ENCODE assay signal across 8 mouse cellular contexts in the genomic region with DNA sequence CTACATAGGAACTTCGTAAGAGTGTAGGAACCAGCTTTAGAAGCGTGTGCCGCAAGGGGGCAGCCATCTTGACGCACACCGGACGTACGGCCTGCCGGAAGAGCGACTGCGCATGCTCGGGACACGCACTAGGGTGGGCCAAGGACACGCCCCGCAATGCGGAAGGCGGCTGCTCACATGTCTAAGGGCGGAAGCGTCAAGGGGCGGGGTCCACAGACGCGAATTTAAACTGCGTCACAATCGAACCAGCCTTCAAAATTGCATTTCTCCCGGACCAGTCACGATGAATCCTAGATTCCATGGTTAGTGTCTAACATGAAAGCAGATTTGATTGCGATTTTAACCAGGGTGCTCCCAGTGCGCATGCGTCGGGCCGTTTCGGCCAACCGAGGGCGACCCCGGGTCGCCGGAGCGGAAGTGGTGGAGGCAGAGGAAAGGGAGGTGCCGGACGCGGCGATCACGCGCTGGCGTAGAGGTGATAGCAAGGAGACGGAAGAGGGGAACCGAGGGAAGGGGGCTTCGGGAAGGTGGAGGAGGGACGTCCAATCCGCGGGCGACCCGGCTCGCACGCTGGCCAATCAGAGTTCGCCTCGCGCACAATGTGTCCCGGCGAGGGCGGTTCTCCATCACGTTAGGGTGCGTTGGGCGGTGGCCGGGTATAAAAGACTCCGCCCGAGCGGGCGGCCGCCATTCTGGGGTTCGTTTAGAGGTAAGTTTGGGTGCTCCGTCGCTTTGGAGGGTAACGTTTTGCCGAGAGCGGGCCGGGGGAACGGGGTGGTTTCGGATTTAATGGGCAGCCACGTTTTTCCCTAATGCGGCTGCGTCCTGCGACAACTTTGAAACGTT. TPM values are rescaled to one million over a fixed set of nuclear protein-coding genes. Genes with fewer than 3 reads are reported as not detected.
A peak's percentile ranks its signal among the peaks of the same experiment; 100 is the strongest.
DNase-seq lines count a peak whose midpoint lies in the region; ATAC-seq and TF ChIP-seq lines count a peak whose summit lies in the region.

TSS of gene Mrps18b (minus strand) at position 93 of the 846 bp plus-strand sequence.
TSS of gene Ppp1r10 (plus strand) at position 138 of the 846 bp plus-strand sequence.

- H3K36me3 ChIP-seq in E14TG2a.4 (ENCODE audit: insufficient read depth, low read length), result peaks cover 69% of the 10 kb centered on the region
- H3K36me3 ChIP-seq in forebrain, embryonic 12.5 days (replicated peaks), result peaks cover 32% of the 10 kb centered on the region
- peaks cover 32% of the 10 kb centered on the region for H3K36me3 ChIP-seq in heart, postnatal 0 days (replicated peaks; ENCODE audit: control insufficient read depth, insufficient read depth, low read length)
- H3K36me3 ChIP-seq in liver, embryonic 16.5 days (ENCODE audit: control insufficient read depth, insufficient read depth), result peaks cover 19% of the 10 kb centered on the region
- H3K36me3 ChIP-seq in neural tube, embryonic 13.5 days, result peaks cover 22% of the 10 kb centered on the region
- H3K36me3 ChIP-seq in testis, adult 2 months (ENCODE audit: control insufficient read depth, insufficient read depth, low read length), result peaks cover 5% of the 10 kb centered on the region

- peak; percentile 93 for ATAC-seq in forebrain, embryonic 12.5 days (ENCODE audit: low FRiP score)
- ATAC-seq in heart, postnatal 0 days (ENCODE audit: insufficient read depth, low read depth), result peak; percentile 91
- peak; percentile 87 for ATAC-seq in liver, embryonic 16.5 days (ENCODE audit: low read depth)
- peak; percentile 94 for ATAC-seq in neural tube, embryonic 13.5 days (ENCODE audit: low read depth)

- DNase-seq in c-Kit-positive CD71-positive TER-119-positive erythroid progenitor cells, embryonic 14.5 days (ENCODE audit: low spot score), result peak; percentile 98
- peak; percentile 100 for DNase-seq in heart, postnatal 0 days (ENCODE audit: low spot score)
- peak; percentile 98 to 99 for DNase-seq in kidney, postnatal 4 days

- peak; percentile 98 for TF ChIP-seq POLR2A in testis, adult 2 months (IDR thresholded peaks at IDR 0.05; ENCODE audit: control insufficient read depth, low read depth, low read length)

- H3K4me1 ChIP-seq in E14TG2a.4 (replicated peaks; ENCODE audit: low read depth, low read length), result peaks cover 56% of the 10 kb centered on the region
- peaks cover 29% of the 10 kb centered on the region for H3K4me1 ChIP-seq in forebrain, embryonic 12.5 days
- peaks cover 18% of the 10 kb centered on the region; the same call in 1 of the 2 replicates for H3K4me1 ChIP-seq in heart, postnatal 0 days (ENCODE audit: control insufficient read depth, insufficient read depth)
- peaks cover 39% of the 10 kb centered on the region for H3K4me1 ChIP-seq in liver, embryonic 16.5 days (ENCODE audit: control insufficient read depth, low read depth, low read length)
- peaks cover 34% of the 10 kb centered on the region for H3K4me1 ChIP-seq in neural tube, embryonic 13.5 days (replicated peaks)
- H3K4me1 ChIP-seq in testis, adult 2 months (ENCODE audit: control insufficient read depth, insufficient read depth, low read length), result peaks cover 2% of the 10 kb centered on the region; the same call in 1 of the 2 replicates

- peak within 1 kb of the TSS; percentile 72 for H3K4me2 ChIP-seq in forebrain, embryonic 12.5 days
- H3K4me2 ChIP-seq in heart, postnatal 0 days (ENCODE audit: low read depth, low read length), result peak within 1 kb of the TSS; percentile 89
- peak within 1 kb of the TSS; percentile 93 for H3K4me2 ChIP-seq in liver, embryonic 16.5 days (ENCODE audit: low read depth, low read length)
- peak within 1 kb of the TSS; percentile 78 for H3K4me2 ChIP-seq in neural tube, embryonic 13.5 days

- H3K9ac ChIP-seq in forebrain, embryonic 12.5 days, result peak within 1 kb of the TSS; percentile 98
- peak within 1 kb of the TSS; percentile 99 for H3K9ac ChIP-seq in heart, postnatal 0 days (replicated peaks; ENCODE audit: low read depth, low read length)
- peak within 1 kb of the TSS; percentile 85 for H3K9ac ChIP-seq in liver, embryonic 16.5 days (ENCODE audit: low read depth, low read length)
- peak within 1 kb of the TSS; percentile 100 for H3K9ac ChIP-seq in neural tube, embryonic 13.5 days

- H3K4me3 ChIP-seq in E14TG2a.4 (replicated peaks; ENCODE audit: low read length), result peak within 1 kb of the TSS; percentile 99
- H3K4me3 ChIP-seq in forebrain, embryonic 12.5 days (replicated peaks), result peak within 1 kb of the TSS; percentile 68
- peak within 1 kb of the TSS; percentile 91 for H3K4me3 ChIP-seq in heart, postnatal 0 days (ENCODE audit: low read depth, low read length)
- peak within 1 kb of the TSS; percentile 89 for H3K4me3 ChIP-seq in liver, embryonic 16.5 days (ENCODE audit: low read depth, low read length)
- peak within 1 kb of the TSS; percentile 75 for H3K4me3 ChIP-seq in neural tube, embryonic 13.5 days
- peak within 1 kb of the TSS; percentile 96 for H3K4me3 ChIP-seq in testis, adult 2 months (ENCODE audit: control insufficient read depth, low read depth, low read length)

- peak; percentile 98 for TF ChIP-seq EP300 in heart, postnatal 0 days (IDR thresholded peaks at IDR 0.05; ENCODE audit: low read depth)

- H3K27me3 ChIP-seq in E14TG2a.4 (ENCODE audit: insufficient read depth, low read length), result no peaks in the 10 kb centered on the region
- no peaks in the 10 kb centered on the region for H3K27me3 ChIP-seq in forebrain, embryonic 12.5 days
- H3K27me3 ChIP-seq in heart, postnatal 0 days (ENCODE audit: control insufficient read depth, insufficient read depth, low read length), result no peaks in the 10 kb centered on the region
- H3K27me3 ChIP-seq in liver, embryonic 16.5 days (ENCODE audit: control insufficient read depth, insufficient read depth, low read depth, low read length), result no peaks in the 10 kb centered on the region
- H3K27me3 ChIP-seq in neural tube, embryonic 13.5 days, result no peaks in the 10 kb centered on the region
- H3K27me3 ChIP-seq in testis, adult 2 months (ENCODE audit: control insufficient read depth, insufficient read depth, low read length), result no peaks in the 10 kb centered on the region

- 0 out of 2 replicates have a peak, but pooled peaks have one; percentile 13 for TF ChIP-seq CTCF in E14TG2a.4 (conservative IDR thresholded peaks at IDR 0.05; ENCODE audit: low read length)
- TF ChIP-seq CTCF in heart, postnatal 0 days (IDR thresholded peaks at IDR 0.05; ENCODE audit: low read depth), result peak; percentile 66
- TF ChIP-seq CTCF in testis, adult 2 months (IDR thresholded peaks at IDR 0.05; ENCODE audit: control insufficient read depth, insufficient read depth, insufficient replicate concordance, low read depth, low read length), result peak; percentile 24; the same call in 1 of the 2 replicates

- under 1% methylated on average over 83 of the region's 83 CpGs for WGBS in forebrain, embryonic 12.5 days
- under 1% methylated on average over 83 of the region's 83 CpGs for WGBS in heart, postnatal 0 days
- under 1% methylated on average over 83 of the region's 83 CpGs for WGBS in liver, embryonic 16.5 days (ENCODE audit: insufficient replicate concordance)
- WGBS in neural tube, embryonic 13.5 days, result under 1% methylated on average over 81 of the region's 83 CpGs

- H3K9me3 ChIP-seq in E14TG2a.4 (ENCODE audit: low read length), result no peaks in the 10 kb centered on the region
- no peaks in the 10 kb centered on the region for H3K9me3 ChIP-seq in forebrain, embryonic 12.5 days
- no peaks in the 10 kb centered on the region for H3K9me3 ChIP-seq in heart, postnatal 0 days (replicated peaks; ENCODE audit: control insufficient read depth, low read length)
- H3K9me3 ChIP-seq in liver, embryonic 16.5 days (replicated peaks; ENCODE audit: control insufficient read depth, low read length), result no peaks in the 10 kb centered on the region
- no peaks in the 10 kb centered on the region for H3K9me3 ChIP-seq in neural tube, embryonic 13.5 days

- peak within 1 kb of the TSS; percentile 99 for H3K27ac ChIP-seq in forebrain, embryonic 12.5 days
- peak within 1 kb of the TSS; percentile 99 for H3K27ac ChIP-seq in heart, postnatal 0 days (ENCODE audit: low read depth)
- peak within 1 kb of the TSS; percentile 95 for H3K27ac ChIP-seq in liver, embryonic 16.5 days (ENCODE audit: low read length)
- H3K27ac ChIP-seq in neural tube, embryonic 13.5 days (replicated peaks), result peak within 1 kb of the TSS; percentile 99
- H3K27ac ChIP-seq in testis, adult 2 months (ENCODE audit: control insufficient read depth, insufficient read depth, low read depth, low read length), result peak within 1 kb of the TSS; percentile 99

RNA-seq across cellular contexts. Expression of gene Mrps18b, which starts in this region (rescaled TPM):
- 56.2 and 56.6 TPM in 2 replicates for polyA plus RNA-seq in forebrain, embryonic 12.5 days (2016; fragmentation: Nextera tagmentation; extraction: Ambion mirVana)
- 38.0 and 73.7 TPM in 2 replicates for total RNA-seq in heart, postnatal 0 days (2014; rRNA removed; ENCODE audit: low replicate concordance)
- polyA plus RNA-seq in heart, postnatal 0 days (2015; fragmentation: Nextera tagmentation; extraction: Ambion mirVana), result 68.6 and 77.0 TPM in 2 replicates
- polyA plus RNA-seq in liver, embryonic 16.5 days (2015; fragmentation: Nextera tagmentation; extraction: Ambion mirVana), result 56.3 and 60.9 TPM in 2 replicates
- polyA plus RNA-seq in neural tube, embryonic 13.5 days (2015; fragmentation: Nextera tagmentation; extraction: Ambion mirVana), result 56.1 and 62.7 TPM in 2 replicates
- 81.8 and 83.3 TPM in 2 replicates for polyA plus RNA-seq in testis, adult 2 months (2012; rRNA removed)

RNA-seq across cellular contexts. Expression of gene Ppp1r10, which starts in this region (rescaled TPM):
- 65.4 and 70.4 TPM in 2 replicates for polyA plus RNA-seq in forebrain, embryonic 12.5 days (2016; fragmentation: Nextera tagmentation; extraction: Ambion mirVana)
- 11.2 and 20.7 TPM in 2 replicates for total RNA-seq in heart, postnatal 0 days (2014; rRNA removed; ENCODE audit: low replicate concordance)
- 14.8 and 20.2 TPM in 2 replicates for polyA plus RNA-seq in heart, postnatal 0 days (2015; fragmentation: Nextera tagmentation; extraction: Ambion mirVana)
- 22.2 and 24.7 TPM in 2 replicates for polyA plus RNA-seq in liver, embryonic 16.5 days (2015; fragmentation: Nextera tagmentation; extraction: Ambion mirVana)
- polyA plus RNA-seq in neural tube, embryonic 13.5 days (2015; fragmentation: Nextera tagmentation; extraction: Ambion mirVana), result 44.6 and 45.9 TPM in 2 replicates
- 100 and 104 TPM in 2 replicates for polyA plus RNA-seq in testis, adult 2 months (2012; rRNA removed)

Comparison
In these comparisons a context has a peak if more than half of its experiments do, and no peak if none do; other contexts are left out.
1. Peak in every context shown above with its lines: DNase-seq, ATAC-seq, H3K4me3 ChIP-seq and H3K27ac ChIP-seq.
2. CTCF ChIP-seq: peak in every context shown above with its lines; median percentile 66 in heart, postnatal 0 days; 24 in testis, adult 2 months; 13 in E14TG2a.4.